11 mouse cellular contexts compared by ENCODE assay signal in the genomic region with DNA sequence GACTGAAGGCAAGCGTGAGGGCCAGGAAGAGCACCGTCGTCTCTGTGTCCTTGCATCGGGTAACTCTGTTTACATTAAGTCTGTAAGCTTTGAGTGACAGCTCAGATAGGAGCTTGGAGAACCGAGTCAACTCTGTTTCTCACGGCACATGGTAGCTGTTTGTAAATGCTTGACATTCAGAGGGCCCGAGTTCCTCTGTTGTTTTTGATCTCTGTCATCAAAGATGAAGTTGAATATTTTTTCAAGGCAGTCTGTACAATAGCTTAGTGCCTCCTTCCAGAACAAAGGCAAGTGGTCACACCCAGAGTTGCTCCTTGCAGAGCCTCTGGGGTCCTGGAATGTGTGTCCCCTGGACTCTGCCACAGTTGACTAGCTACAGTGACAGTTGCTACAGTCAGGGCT.
DNase-seq lines count a peak whose midpoint lies in the region; ATAC-seq and TF ChIP-seq lines count a peak whose summit lies in the region.
"Had no signal": no experiment of that assay in that cellular context is flagged by ENCODE, and none has a peak within 500 bp of the region (broad histone marks: within the 10 kb centered on the region; RNA-seq: fewer than 3 reads in every experiment).

No protein-coding gene starts in this region.

- no peaks in the 10 kb centered on the region for H3K36me3 ChIP-seq in midbrain, embryonic 14.5 days (ENCODE audit: control insufficient read depth, insufficient read depth, low read length)
- H3K36me3 ChIP-seq in midbrain, postnatal 0 days (ENCODE audit: insufficient read depth, low read length) = no peaks in the 10 kb centered on the region
- H3K36me3 ChIP-seq: limb, embryonic 15.5 days had no signal

- H3K27me3 ChIP-seq in midbrain, embryonic 14.5 days (ENCODE audit: control insufficient read depth, insufficient read depth, low read length) = no peaks in the 10 kb centered on the region
- no peaks in the 10 kb centered on the region for H3K27me3 ChIP-seq in midbrain, postnatal 0 days (ENCODE audit: insufficient read depth, low read length)
- H3K27me3 ChIP-seq: limb, embryonic 15.5 days had no signal

- H3K4me1 ChIP-seq in midbrain, embryonic 14.5 days (ENCODE audit: control insufficient read depth, insufficient read depth, low read length) = no peaks in the 10 kb centered on the region
- no peaks in the 10 kb centered on the region for H3K4me1 ChIP-seq in midbrain, postnatal 0 days (ENCODE audit: insufficient read depth, low read length)

- DNase-seq in heart, adult 9 months (ENCODE audit: low spot score in 2 of 2) = peak; percentile 30 to 55
- no peak for DNase-seq in heart, postnatal 36 days
- peak; percentile 23 for DNase-seq in midbrain, embryonic 14.5 days
- no peak for DNase-seq in midbrain, postnatal 0 days (ENCODE audit: low spot score)
- peak; percentile 24 for DNase-seq in embryo, embryonic 11 days
- DNase-seq in naive thymus-derived CD4-positive, alpha-beta T cell, adult 2 months (ENCODE audit: low read depth) = peak; percentile 78
- no peak for DNase-seq in ovary, postnatal 36 days (ENCODE audit: low spot score)
- DNase-seq in left cerebral cortex, postnatal 4 days = no peak
- DNase-seq: cerebellum, adult 11 months; kidney, postnatal 36 days had no signal

- H3K9ac ChIP-seq in midbrain, embryonic 14.5 days (replicated peaks; ENCODE audit: low read length) = no peak overlapping the region
- H3K9ac ChIP-seq in midbrain, postnatal 0 days (replicated peaks; ENCODE audit: low read length, poor library complexity, severe bottlenecking) = no peak overlapping the region
- H3K9ac ChIP-seq: limb, embryonic 15.5 days had no signal

- H3K9me3 ChIP-seq in midbrain, embryonic 14.5 days (ENCODE audit: control insufficient read depth, low read length) = no peaks in the 10 kb centered on the region
- H3K9me3 ChIP-seq in midbrain, postnatal 0 days (ENCODE audit: low read length) = no peaks in the 10 kb centered on the region
- H3K9me3 ChIP-seq: limb, embryonic 15.5 days had no signal

- WGBS in midbrain, embryonic 14.5 days = 18% methylated on average over 7 of the region's 7 CpGs
- 21% methylated on average over 7 of the region's 7 CpGs for WGBS in midbrain, postnatal 0 days

- intact Hi-C loops in heart, postnatal 36 days (cut with DNase I) = loop anchor here (10.0 kb wide), 1 partner anchor 345 kb away; no protein-coding TSS in a partner anchor
- intact Hi-C loops in left cerebral cortex, postnatal 4 days (cut with DNase I) = no loop called here

- no peak for TF ChIP-seq CTCF in midbrain, postnatal 0 days (IDR thresholded peaks at IDR 0.05)

- no peak for ATAC-seq in midbrain, embryonic 14.5 days (ENCODE audit: low FRiP score, low TSS enrichment)
- ATAC-seq in midbrain, postnatal 0 days (ENCODE audit: low FRiP score) = no peak

- no peak overlapping the region for H3K4me3 ChIP-seq in midbrain, embryonic 14.5 days (replicated peaks; ENCODE audit: low read depth, low read length)
- no peak overlapping the region for H3K4me3 ChIP-seq in midbrain, postnatal 0 days (ENCODE audit: low read depth, low read length)
- H3K4me3 ChIP-seq: limb, embryonic 15.5 days had no signal

- no peak overlapping the region for H3K4me2 ChIP-seq in midbrain, embryonic 14.5 days (ENCODE audit: low read length)
- no peak overlapping the region for H3K4me2 ChIP-seq in midbrain, postnatal 0 days (ENCODE audit: low read depth, low read length, poor library complexity, severe bottlenecking)
- H3K4me2 ChIP-seq: limb, embryonic 15.5 days had no signal

- H3K27ac ChIP-seq in midbrain, embryonic 14.5 days (replicated peaks; ENCODE audit: low read depth, low read length) = no peak overlapping the region
- no peak overlapping the region for H3K27ac ChIP-seq in midbrain, postnatal 0 days (ENCODE audit: low read depth, low read length)
- H3K27ac ChIP-seq: limb, embryonic 15.5 days had no signal

Comparison
In these comparisons a context has a peak if more than half of its experiments do, and no peak if none do; other contexts are left out.
1. DNase-seq: peak in heart, adult 9 months (2 of 2), midbrain, embryonic 14.5 days (single experiment), embryo, embryonic 11 days (single experiment) and naive thymus-derived CD4-positive, alpha-beta T cell, adult 2 months (single experiment); none in heart, postnatal 36 days (0 of 2), midbrain, postnatal 0 days (single experiment), ovary, postnatal 36 days (single experiment) and left cerebral cortex, postnatal 4 days (single experiment).